35 mouse cellular contexts compared by ENCODE assay signal in the genomic region with DNA sequence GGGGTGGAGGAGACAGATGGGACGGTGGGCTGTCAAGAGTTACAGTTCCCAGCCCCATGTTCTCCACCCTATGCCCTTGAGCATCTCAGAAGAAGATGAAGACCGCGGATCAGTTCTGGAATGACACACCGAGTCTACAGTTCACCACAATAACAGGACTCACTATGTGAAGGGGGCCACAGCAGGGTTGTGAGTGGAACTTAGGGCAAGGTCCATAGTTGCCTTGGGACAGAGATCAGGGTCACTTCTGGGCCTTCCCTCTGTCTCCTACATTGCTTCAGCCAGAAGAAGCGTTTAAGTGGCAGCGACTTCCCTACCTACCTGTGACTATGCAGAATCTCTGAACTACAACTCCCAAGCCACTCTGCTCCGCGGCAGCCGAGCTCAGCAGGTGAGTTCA. TPM values are rescaled to one million over a fixed set of nuclear protein-coding genes. Genes with fewer than 3 reads are reported as not detected.
A peak's percentile ranks its signal among the peaks of the same experiment; 100 is the strongest.
DNase-seq lines count a peak whose midpoint lies in the region; ATAC-seq and TF ChIP-seq lines count a peak whose summit lies in the region.
"Had no signal": no experiment of that assay in that cellular context is flagged by ENCODE, and none has a peak within 500 bp of the region (broad histone marks: within the 10 kb centered on the region; RNA-seq: fewer than 3 reads in every experiment).

No protein-coding gene starts in this region.

- no peak overlapping the region for H3K9ac ChIP-seq in embryonic facial prominence, embryonic 12.5 days
- H3K9ac ChIP-seq in liver, embryonic 15.5 days = no peak overlapping the region
- no peak overlapping the region for H3K9ac ChIP-seq in liver, postnatal 0 days (replicated peaks)
- H3K9ac ChIP-seq in intestine, embryonic 16.5 days (ENCODE audit: low read depth, low read length) = no peak overlapping the region
- H3K9ac ChIP-seq: embryonic facial prominence, embryonic 15.5 days; forebrain, embryonic 12.5 days; forebrain, postnatal 0 days; heart, embryonic 15.5 days; hindbrain, embryonic 12.5 days; limb, embryonic 12.5 days; liver, embryonic 13.5 days; lung, embryonic 14.5 days; neural tube, embryonic 13.5 days; stomach, embryonic 15.5 days had no signal

- TF ChIP-seq CTCF in liver, postnatal 0 days (IDR thresholded peaks at IDR 0.05; ENCODE audit: low read depth) = no peak
- no peak; the same call in 1 of the 2 replicates for TF ChIP-seq CTCF in E14TG2a.4 (conservative IDR thresholded peaks at IDR 0.05; ENCODE audit: low read length)

- H3K36me3 ChIP-seq in embryonic facial prominence, embryonic 12.5 days = no peaks in the 10 kb centered on the region
- H3K36me3 ChIP-seq in embryonic facial prominence, embryonic 10.5 days (replicated peaks) = no peaks in the 10 kb centered on the region
- no peaks in the 10 kb centered on the region for H3K36me3 ChIP-seq in liver, embryonic 15.5 days (replicated peaks)
- H3K36me3 ChIP-seq in liver, postnatal 0 days (replicated peaks; ENCODE audit: insufficient read depth, low read length) = no peaks in the 10 kb centered on the region
- no peaks in the 10 kb centered on the region for H3K36me3 ChIP-seq in E14TG2a.4 (ENCODE audit: insufficient read depth, low read length)
- H3K36me3 ChIP-seq in intestine, embryonic 16.5 days (ENCODE audit: control insufficient read depth, insufficient read depth, low read length) = no peaks in the 10 kb centered on the region
- H3K36me3 ChIP-seq: embryonic facial prominence, embryonic 15.5 days; forebrain, embryonic 12.5 days; heart, embryonic 10.5 days; heart, embryonic 15.5 days; hindbrain, embryonic 12.5 days; limb, embryonic 12.5 days; liver, embryonic 13.5 days; neural tube, embryonic 13.5 days; stomach, embryonic 15.5 days had no signal

- H3K4me3 ChIP-seq in embryonic facial prominence, embryonic 12.5 days = no peak overlapping the region
- H3K4me3 ChIP-seq in embryonic facial prominence, embryonic 10.5 days = no peak overlapping the region
- no peak overlapping the region for H3K4me3 ChIP-seq in liver, embryonic 15.5 days (replicated peaks)
- no peak overlapping the region for H3K4me3 ChIP-seq in liver, postnatal 0 days (ENCODE audit: low read depth, low read length)
- H3K4me3 ChIP-seq in E14TG2a.4 (replicated peaks; ENCODE audit: low read length) = peak overlapping the region; percentile 57; the same call in 1 of the 2 replicates
- no peak overlapping the region for H3K4me3 ChIP-seq in intestine, embryonic 16.5 days (ENCODE audit: low read length)
- H3K4me3 ChIP-seq: embryonic facial prominence, embryonic 15.5 days; forebrain, embryonic 12.5 days; heart, embryonic 10.5 days; heart, embryonic 15.5 days; hindbrain, embryonic 12.5 days; limb, embryonic 12.5 days; liver, embryonic 13.5 days; neural tube, embryonic 13.5 days; stomach, embryonic 15.5 days had no signal

- intact Hi-C loops in heart, postnatal 10 days (cut with DNase I) = no loop called here

- no peak for DNase-seq in embryonic facial prominence, embryonic 10.5 days (ENCODE audit: low spot score)
- no peak for DNase-seq in liver, postnatal 0 days
- DNase-seq in heart, postnatal 10 days = no peak
- no peak for DNase-seq in Muller cell, postnatal 12 days (ENCODE audit: inconsistent ontology term)

- 0 out of 2 replicates have a peak, but pooled peaks have one; percentile 47 for ATAC-seq in embryonic facial prominence, embryonic 12.5 days (ENCODE audit: insufficient number of reproducible peaks, insufficient read depth, low FRiP score, low TSS enrichment)
- 0 out of 2 replicates have a peak, but pooled peaks have one; percentile 7 for ATAC-seq in liver, embryonic 15.5 days (ENCODE audit: insufficient read depth)
- ATAC-seq in liver, postnatal 0 days = no peak
- ATAC-seq in intestine, embryonic 16.5 days = peak; percentile 50; the same call in 1 of the 2 replicates
- ATAC-seq: forebrain, postnatal 0 days had no signal

- no peaks in the 10 kb centered on the region for H3K4me1 ChIP-seq in embryonic facial prominence, embryonic 12.5 days
- no peaks in the 10 kb centered on the region for H3K4me1 ChIP-seq in embryonic facial prominence, embryonic 10.5 days
- H3K4me1 ChIP-seq in liver, embryonic 15.5 days (replicated peaks) = peaks cover 6% of the 10 kb centered on the region
- H3K4me1 ChIP-seq in liver, postnatal 0 days (ENCODE audit: insufficient read depth) = no peaks in the 10 kb centered on the region
- H3K4me1 ChIP-seq in E14TG2a.4 (replicated peaks; ENCODE audit: low read depth, low read length) = peaks cover 13% of the 10 kb centered on the region
- no peaks in the 10 kb centered on the region for H3K4me1 ChIP-seq in intestine, embryonic 16.5 days (ENCODE audit: control insufficient read depth, insufficient read depth, low read length)
- H3K4me1 ChIP-seq: forebrain, embryonic 12.5 days; heart, embryonic 10.5 days; heart, embryonic 15.5 days; hindbrain, embryonic 12.5 days; limb, embryonic 12.5 days; neural tube, embryonic 13.5 days; stomach, embryonic 15.5 days had no signal

- no peak overlapping the region for H3K27ac ChIP-seq in embryonic facial prominence, embryonic 12.5 days
- no peak overlapping the region for H3K27ac ChIP-seq in embryonic facial prominence, embryonic 10.5 days (replicated peaks)
- H3K27ac ChIP-seq in liver, embryonic 15.5 days (replicated peaks) = no peak overlapping the region
- no peak overlapping the region for H3K27ac ChIP-seq in liver, postnatal 0 days (ENCODE audit: low read depth)
- H3K27ac ChIP-seq in intestine, embryonic 16.5 days (ENCODE audit: low read length) = no peak overlapping the region
- H3K27ac ChIP-seq: embryonic facial prominence, embryonic 15.5 days; forebrain, embryonic 12.5 days; heart, embryonic 10.5 days; heart, embryonic 15.5 days; hindbrain, embryonic 12.5 days; hindbrain, postnatal 0 days; limb, embryonic 12.5 days; liver, embryonic 13.5 days; neural tube, embryonic 13.5 days; stomach, embryonic 15.5 days had no signal

- H3K9me3 ChIP-seq in embryonic facial prominence, embryonic 12.5 days = no peaks in the 10 kb centered on the region
- no peaks in the 10 kb centered on the region for H3K9me3 ChIP-seq in embryonic facial prominence, embryonic 10.5 days
- no peaks in the 10 kb centered on the region for H3K9me3 ChIP-seq in liver, embryonic 15.5 days (replicated peaks)
- H3K9me3 ChIP-seq in liver, postnatal 0 days (ENCODE audit: low read length) = no peaks in the 10 kb centered on the region
- peaks cover 1% of the 10 kb centered on the region; the same call in 1 of the 2 replicates for H3K9me3 ChIP-seq in E14TG2a.4 (ENCODE audit: low read length)
- no peaks in the 10 kb centered on the region for H3K9me3 ChIP-seq in intestine, embryonic 16.5 days (ENCODE audit: control insufficient read depth, low read length)
- H3K9me3 ChIP-seq: embryonic facial prominence, embryonic 15.5 days; forebrain, embryonic 12.5 days; heart, embryonic 10.5 days; heart, embryonic 15.5 days; hindbrain, embryonic 12.5 days; liver, embryonic 13.5 days; neural tube, embryonic 13.5 days; stomach, embryonic 15.5 days had no signal

- 0 out of 2 replicates have a peak, but pooled peaks cover 2% of the 10 kb centered on the region for H3K27me3 ChIP-seq in embryonic facial prominence, embryonic 12.5 days
- H3K27me3 ChIP-seq in embryonic facial prominence, embryonic 10.5 days (replicated peaks; ENCODE audit: low read depth, poor library complexity, severe bottlenecking) = peaks cover 5% of the 10 kb centered on the region; the same call in 1 of the 2 replicates
- peaks cover 8% of the 10 kb centered on the region; the same call in 1 of the 2 replicates for H3K27me3 ChIP-seq in liver, embryonic 15.5 days
- no peaks in the 10 kb centered on the region for H3K27me3 ChIP-seq in liver, postnatal 0 days (ENCODE audit: insufficient read depth, low read length)
- peaks cover 24% of the 10 kb centered on the region for H3K27me3 ChIP-seq in E14TG2a.4 (ENCODE audit: insufficient read depth, low read length)
- H3K27me3 ChIP-seq in intestine, embryonic 16.5 days (replicated peaks; ENCODE audit: control insufficient read depth, insufficient read depth, low read length) = no peaks in the 10 kb centered on the region
- H3K27me3 ChIP-seq: stomach, embryonic 15.5 days had no signal

- no peak for TF ChIP-seq EP300 in liver, postnatal 0 days (IDR thresholded peaks at IDR 0.05; ENCODE audit: low read depth)

- WGBS in embryonic facial prominence, embryonic 12.5 days = 57% methylated on average over 9 of the region's 9 CpGs
- 50% methylated on average over 9 of the region's 9 CpGs for WGBS in embryonic facial prominence, embryonic 10.5 days
- 37% methylated on average over 9 of the region's 9 CpGs for WGBS in liver, embryonic 15.5 days (ENCODE audit: insufficient replicate concordance)
- 53% methylated on average over 9 of the region's 9 CpGs for WGBS in liver, postnatal 0 days (ENCODE audit: insufficient replicate concordance)
- WGBS in intestine, embryonic 16.5 days = 53% methylated on average over 9 of the region's 9 CpGs

- no peak overlapping the region for H3K4me2 ChIP-seq in embryonic facial prominence, embryonic 12.5 days (replicated peaks)
- H3K4me2 ChIP-seq in liver, embryonic 15.5 days = no peak overlapping the region
- H3K4me2 ChIP-seq in liver, postnatal 0 days (ENCODE audit: low read depth, low read length) = no peak overlapping the region
- H3K4me2 ChIP-seq in intestine, embryonic 16.5 days (ENCODE audit: low read depth, low read length) = no peak overlapping the region
- H3K4me2 ChIP-seq: embryonic facial prominence, embryonic 15.5 days; forebrain, embryonic 12.5 days; heart, embryonic 15.5 days; hindbrain, embryonic 12.5 days; limb, embryonic 12.5 days; liver, embryonic 13.5 days; lung, embryonic 14.5 days; midbrain, embryonic 11.5 days; neural tube, embryonic 13.5 days; stomach, embryonic 15.5 days had no signal

RNA-seq across cellular contexts. Expression of a gene that starts 15.6 kb away (rescaled TPM):
- polyA plus RNA-seq in embryonic facial prominence, embryonic 12.5 days (2016; fragmentation: Nextera tagmentation; extraction: Ambion mirVana) = 121 and 129 TPM in 2 replicates
- polyA plus RNA-seq in embryonic facial prominence, embryonic 10.5 days (2016; fragmentation: Nextera tagmentation; extraction: Ambion mirVana) = 151 and 165 TPM in 2 replicates
- polyA plus RNA-seq in liver, embryonic 15.5 days (2015; fragmentation: Nextera tagmentation; extraction: Ambion mirVana) = 22.1 and 22.3 TPM in 2 replicates
- polyA plus RNA-seq in liver, postnatal 0 days (2015; fragmentation: Nextera tagmentation; extraction: Ambion mirVana) = 23.2 and 24.4 TPM in 2 replicates
- 77.0 and 77.1 TPM in 2 replicates for polyA plus RNA-seq in intestine, embryonic 16.5 days (2015; fragmentation: Nextera tagmentation; extraction: Ambion mirVana)
- total RNA-seq in heart, postnatal 10 days (2021) = 10 to 100 TPM; 42.8 to 47.4 TPM

RNA-seq across cellular contexts. Expression of a gene that starts 53.0 kb away (rescaled TPM):
- polyA plus RNA-seq in embryonic facial prominence, embryonic 12.5 days (2016; fragmentation: Nextera tagmentation; extraction: Ambion mirVana) = 11.1 and 11.3 TPM in 2 replicates
- 16.2 and 16.9 TPM in 2 replicates for polyA plus RNA-seq in embryonic facial prominence, embryonic 10.5 days (2016; fragmentation: Nextera tagmentation; extraction: Ambion mirVana)
- 2.5 and 2.6 TPM in 2 replicates for polyA plus RNA-seq in liver, embryonic 15.5 days (2015; fragmentation: Nextera tagmentation; extraction: Ambion mirVana)
- polyA plus RNA-seq in liver, postnatal 0 days (2015; fragmentation: Nextera tagmentation; extraction: Ambion mirVana) = 2.9 and 3.0 TPM in 2 replicates
- 20.1 and 24.4 TPM in 2 replicates for polyA plus RNA-seq in intestine, embryonic 16.5 days (2015; fragmentation: Nextera tagmentation; extraction: Ambion mirVana)
- total RNA-seq in heart, postnatal 10 days (2021) = 10 to 100 TPM in 1 of 2 experiments, 1 to 10 TPM in 1; 6.4 to 11.4 TPM

RNA-seq across cellular contexts. Expression of a gene that starts 56.8 kb away (rescaled TPM):
- polyA plus RNA-seq in embryonic facial prominence, embryonic 12.5 days (2016; fragmentation: Nextera tagmentation; extraction: Ambion mirVana) = not detected in 2 replicates
- not detected in 2 replicates for polyA plus RNA-seq in embryonic facial prominence, embryonic 10.5 days (2016; fragmentation: Nextera tagmentation; extraction: Ambion mirVana)
- 1.7 and 2.0 TPM in 2 replicates for polyA plus RNA-seq in liver, embryonic 15.5 days (2015; fragmentation: Nextera tagmentation; extraction: Ambion mirVana)
- 2.6 TPM in 2 replicates for polyA plus RNA-seq in liver, postnatal 0 days (2015; fragmentation: Nextera tagmentation; extraction: Ambion mirVana)
- polyA plus RNA-seq in intestine, embryonic 16.5 days (2015; fragmentation: Nextera tagmentation; extraction: Ambion mirVana) = 0.29 TPM in 1 of 2 replicates, not detected in the other
- not detected for total RNA-seq in heart, postnatal 10 days (2021)
- total RNA-seq: adrenal gland, postnatal 36 days; CH12.LX; common myeloid progenitor, adult 5-6 weeks; forebrain, postnatal 0 days; gastrocnemius, adult 8-10 months; gastrocnemius, postnatal 4 days; heart, postnatal 36 days; hindbrain, postnatal 0 days; layer of hippocampus, postnatal 10 days; left cerebral cortex, postnatal 14 days; megakaryocyte, adult 5-6 weeks; MEL had no signal
- polyA plus RNA-seq: brain, embryonic 14.5 days; C2C12; embryonic facial prominence, embryonic 15.5 days; forebrain, embryonic 12.5 days; forebrain, postnatal 0 days; heart, embryonic 10.5 days; heart, embryonic 15.5 days; hindbrain, embryonic 12.5 days; hindbrain, postnatal 0 days; kidney, adult 2 months; limb, embryonic 12.5 days; lung, embryonic 14.5 days; midbrain, embryonic 11.5 days; neural tube, embryonic 13.5 days; urinary bladder, adult 2 months had no signal
